Mouse (Mus musculus) heart, embryonic 10.5 days (tissue): ENCODE results near the gene Fgfr3. TPM values are rescaled to one million over a fixed set of nuclear protein-coding genes. Genes with fewer than 3 reads are reported as not detected.

Source experiments
- DNase-seq: peaks from one replicate; pipeline ENCODE4 v3.0.0-alpha.2; 2017; ENCODE audit warnings: low spot score
- H3K27ac ChIP-seq: fragments of 300-500 bp; sonication (generic); 2 replicates; pipeline ENCODE4 v1.5.1; 2016; ENCODE audit warnings: mild to moderate bottlenecking
- H3K27me3 ChIP-seq: fragments of 300-500 bp; sonication (generic); 2 replicates; pipeline ENCODE4 v1.6.1; 2016; ENCODE audit warnings: mild to moderate bottlenecking; ENCODE audit not compliant: poor library complexity, insufficient read depth, severe bottlenecking
- H3K36me3 ChIP-seq: fragments of 300-500 bp; sonication (generic); 2 replicates; pipeline ENCODE4 v1.6.1; 2016; ENCODE audit warnings: mild to moderate bottlenecking, moderate library complexity
- H3K4me1 ChIP-seq: fragments of 300-500 bp; sonication (generic); 2 replicates; pipeline ENCODE4 v1.6.1; 2016; ENCODE audit warnings: mild to moderate bottlenecking
- H3K4me3 ChIP-seq: fragments of 300-500 bp; sonication (generic); 2 replicates; pipeline ENCODE4 v1.5.1; 2016; ENCODE audit warnings: mild to moderate bottlenecking, moderate library complexity
- H3K9me3 ChIP-seq: fragments of 300-500 bp; sonication (generic); 2 replicates; pipeline ENCODE4 v1.6.1; 2016; ENCODE audit warnings: mild to moderate bottlenecking, moderate library complexity
- WGBS: fragments of 180-500 bp; shearing (Covaris S2); methylation state at CpG from one replicate; pipeline ENCODE4 v1.1.7; 2016; 5-methylcytosine and 5-hydroxymethylcytosine counted together
- polyA plus RNA-seq: library from polyadenylated mRNA; unstranded; fragments of >200 nt; fragmentation: Nextera tagmentation; extraction: Ambion mirVana; gene quantifications from 2 replicates; pipeline ENCODE4 v1.2.1, GENCODE M21; 2016

Gene Fgfr3
- polyA plus RNA-seq, 1 experiment from 2014 or later = 8.6 TPM

DNA sequence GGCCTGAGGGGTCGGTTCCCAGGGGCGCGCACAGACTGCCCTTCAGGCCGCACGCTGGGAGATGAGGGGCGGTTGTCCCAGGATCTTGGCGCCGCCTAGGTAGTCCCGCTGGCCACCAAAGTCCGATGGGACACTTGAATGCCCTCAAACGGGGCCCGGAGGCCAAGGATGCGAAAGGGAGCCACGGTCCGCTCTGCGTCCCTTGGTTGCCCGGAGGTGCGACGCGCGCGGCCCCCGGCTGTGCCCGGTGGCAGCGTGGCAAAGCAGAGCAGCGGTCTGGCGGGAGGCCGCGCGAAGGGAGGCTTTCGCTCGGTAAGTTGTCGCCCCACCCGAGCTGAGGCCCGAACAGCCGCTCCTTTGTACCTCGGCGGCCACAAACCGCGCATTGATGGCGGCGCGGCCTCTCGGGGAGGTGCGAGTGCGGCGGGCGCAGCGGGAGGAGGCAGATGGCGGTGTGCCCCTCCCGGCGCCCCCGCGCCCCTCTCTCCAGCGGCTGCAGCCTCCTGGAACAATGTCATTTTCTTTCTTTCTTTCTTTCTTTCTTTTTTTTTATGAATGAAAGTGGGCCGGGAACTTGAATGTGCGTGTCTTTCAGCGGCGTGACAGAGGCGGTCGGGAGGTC is 1.7 kb downstream of the Fgfr3 start:
- no peak for DNase-seq
- Histone ChIP-seq H3K27me3 (peaks cover 64% of the 10 kb centered on the region), H3K27ac (peak overlapping the region; percentile 67), H3K4me1 (peaks cover 47% of the 10 kb centered on the region), H3K36me3 (peaks cover 9% of the 10 kb centered on the region; the same call in 1 of the 2 replicates), H3K4me3 (peak overlapping the region; percentile 82), H3K9me3 (no peaks in the 10 kb centered on the region)
- under 1% methylated on average over 60 of the region's 61 CpGs for WGBS

DNA sequence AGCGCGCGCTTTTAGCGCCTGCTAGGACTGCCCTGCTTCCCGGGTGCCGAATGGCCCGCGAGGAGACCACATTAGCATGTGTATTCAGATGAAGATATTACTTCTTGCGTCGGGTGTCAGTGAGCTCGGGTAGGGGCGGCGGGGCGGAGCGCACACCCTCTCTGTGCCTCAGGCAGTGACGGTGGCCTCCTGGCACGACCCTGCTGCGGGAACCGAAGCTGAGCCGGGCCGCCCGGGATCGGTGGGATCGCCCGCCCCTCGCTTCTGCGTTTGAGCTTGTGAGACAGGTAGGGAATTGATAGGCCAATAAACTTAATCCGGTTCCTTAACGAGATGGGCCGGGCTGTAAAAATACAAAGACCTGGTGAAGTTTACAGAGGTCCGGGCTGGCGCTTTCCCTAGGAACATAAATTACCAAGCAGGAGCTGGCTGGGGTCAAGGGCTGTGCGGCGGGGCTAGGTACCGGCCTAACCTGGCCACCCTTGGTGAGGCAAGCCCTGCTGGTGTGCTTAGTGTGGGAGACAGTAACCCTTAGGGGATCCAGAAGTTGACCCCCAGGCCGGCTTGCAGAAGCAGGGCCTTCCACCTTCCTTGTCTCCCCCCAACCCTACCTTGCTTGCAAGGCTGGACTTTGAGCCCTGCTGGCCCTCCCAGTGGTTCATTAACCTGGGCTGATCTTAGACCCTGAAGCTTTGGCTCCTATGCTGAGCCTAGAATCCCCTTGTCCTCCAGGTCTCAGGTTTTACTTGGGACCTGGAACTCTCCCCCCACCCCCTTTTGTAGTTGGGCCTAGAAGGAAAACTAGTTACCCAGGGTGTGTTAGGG is 2.4 kb downstream of the Fgfr3 start:
- H3K27ac ChIP-seq = peak overlapping the region; percentile 67; the same call in 1 of the 2 replicates
- H3K4me1 ChIP-seq = peaks cover 40% of the 10 kb centered on the region
- peaks cover 14% of the 10 kb centered on the region; the same call in 1 of the 2 replicates for H3K36me3 ChIP-seq
- H3K9me3 ChIP-seq = no peaks in the 10 kb centered on the region
- no peak for DNase-seq
- peak overlapping the region; percentile 82 for H3K4me3 ChIP-seq
- WGBS = 7% methylated on average over 36 of the region's 36 CpGs
- H3K27me3 ChIP-seq = peaks cover 68% of the 10 kb centered on the region

DNA sequence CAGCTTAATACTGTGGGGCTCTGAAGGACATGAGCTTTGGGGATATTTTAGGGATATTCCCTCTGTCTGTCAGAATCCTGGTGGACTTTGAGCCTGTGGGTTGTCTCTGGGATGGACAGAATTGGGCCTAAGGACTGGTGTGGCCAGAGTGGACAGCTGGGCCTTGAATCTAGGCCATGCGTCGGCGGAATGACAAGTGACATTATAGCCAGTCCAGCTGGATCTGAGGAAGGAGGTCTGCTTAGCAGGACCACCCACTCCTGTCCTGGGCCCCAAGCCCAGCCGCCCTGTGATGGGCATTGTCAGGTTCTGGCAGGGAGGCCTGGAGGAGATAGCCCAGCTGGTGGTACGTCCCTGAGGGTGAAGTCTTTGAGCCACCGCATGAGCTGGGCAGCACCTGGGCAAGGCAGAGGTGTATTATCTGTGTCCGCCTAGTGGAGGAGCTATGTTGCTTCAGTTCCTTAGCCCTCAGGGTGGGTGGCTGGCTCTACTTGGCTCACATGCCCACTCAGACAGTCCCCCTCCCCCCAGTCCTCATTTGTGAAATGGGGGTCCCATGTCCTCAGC is 4.7 kb downstream of the Fgfr3 start:
- peaks cover 34% of the 10 kb centered on the region; the same call in 1 of the 2 replicates for H3K36me3 ChIP-seq
- no peak overlapping the region for H3K4me3 ChIP-seq
- no peak overlapping the region for H3K27ac ChIP-seq
- peaks cover 36% of the 10 kb centered on the region for H3K4me1 ChIP-seq
- no peak for DNase-seq
- 76% methylated on average over 7 of the region's 7 CpGs for WGBS
- no peaks in the 10 kb centered on the region for H3K9me3 ChIP-seq
- peaks cover 71% of the 10 kb centered on the region for H3K27me3 ChIP-seq

DNA sequence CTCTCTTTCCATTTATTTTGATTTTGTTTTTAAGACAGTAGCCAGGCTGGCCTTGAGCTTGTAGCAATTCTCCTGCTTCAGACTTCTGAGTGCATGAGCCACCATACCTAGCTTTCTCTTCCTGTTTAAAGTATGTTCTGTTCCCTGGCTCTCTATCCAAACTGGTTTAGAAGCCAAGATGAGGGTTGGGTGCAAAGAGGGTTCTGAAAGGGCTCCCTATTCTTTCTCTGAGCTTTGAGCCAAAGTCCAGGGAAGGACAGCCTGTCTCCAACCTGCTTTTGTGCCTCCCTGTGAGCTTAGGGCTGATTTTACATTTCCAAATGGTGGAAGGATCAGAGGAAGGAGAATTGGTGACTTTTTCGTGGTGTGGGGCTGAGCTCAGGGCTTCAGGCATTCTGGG is 5.4 kb downstream of the Fgfr3 start:
- DNase-seq = no peak
- H3K36me3 ChIP-seq = peaks cover 41% of the 10 kb centered on the region
- H3K9me3 ChIP-seq = no peaks in the 10 kb centered on the region
- H3K4me3 ChIP-seq = no peak overlapping the region
- WGBS = 84% methylated on average over 1 of the region's 1 CpGs
- H3K4me1 ChIP-seq = peaks cover 30% of the 10 kb centered on the region
- peaks cover 68% of the 10 kb centered on the region for H3K27me3 ChIP-seq
- H3K27ac ChIP-seq = no peak overlapping the region

DNA sequence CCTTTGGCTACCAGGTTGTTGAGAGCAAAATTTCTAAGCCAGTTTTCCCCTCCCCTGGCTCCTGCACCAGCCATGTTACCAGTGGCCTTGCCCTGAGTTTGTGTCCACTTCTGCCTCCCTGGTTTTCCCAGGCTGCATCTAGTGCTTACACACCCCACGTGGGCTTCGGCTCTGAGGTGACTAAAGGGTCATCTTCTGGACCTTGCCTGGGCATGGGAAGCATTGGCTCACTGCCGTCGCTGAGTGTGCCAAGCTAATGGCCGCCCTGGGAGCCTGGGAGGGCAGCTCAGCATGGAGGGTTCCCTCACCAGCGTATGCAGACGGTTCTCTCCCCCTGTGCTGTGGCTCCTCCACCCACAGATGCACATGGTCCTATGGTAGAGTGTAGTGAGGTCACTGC is 7.4 kb downstream of the Fgfr3 start:
- H3K4me3 ChIP-seq = no peak overlapping the region
- 80% methylated on average over 7 of the region's 7 CpGs for WGBS
- peaks cover 60% of the 10 kb centered on the region for H3K36me3 ChIP-seq
- no peaks in the 10 kb centered on the region for H3K9me3 ChIP-seq
- no peak for DNase-seq
- H3K4me1 ChIP-seq = peaks cover 11% of the 10 kb centered on the region
- no peak overlapping the region for H3K27ac ChIP-seq
- peaks cover 48% of the 10 kb centered on the region for H3K27me3 ChIP-seq

DNA sequence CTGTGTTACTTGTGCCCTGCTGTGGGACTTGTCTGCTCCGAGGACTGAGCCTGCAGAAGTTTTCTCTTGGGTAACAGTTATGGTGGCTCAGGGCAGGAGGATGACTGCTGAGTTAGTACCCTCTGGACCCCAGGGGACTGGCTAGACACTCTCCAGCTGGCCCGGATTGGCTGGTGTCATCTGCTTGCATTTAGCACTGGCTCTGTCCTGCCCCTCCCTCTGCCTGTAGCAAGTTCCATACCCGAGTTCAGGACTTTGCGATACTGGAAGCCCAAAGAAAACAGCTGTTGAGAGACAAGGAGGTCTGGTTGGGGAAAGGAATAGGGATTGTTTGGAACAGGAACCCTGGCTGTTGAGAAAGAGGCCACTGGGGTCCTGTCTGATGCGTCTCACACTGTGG is 9.0 kb downstream of the Fgfr3 start:
- Histone ChIP-seq H3K4me3 (no peak overlapping the region), H3K4me1 (peaks cover 11% of the 10 kb centered on the region), H3K9me3 (no peaks in the 10 kb centered on the region), H3K27ac (no peak overlapping the region), H3K27me3 (peaks cover 32% of the 10 kb centered on the region), H3K36me3 (peaks cover 77% of the 10 kb centered on the region)
- 55% methylated on average over 5 of the region's 5 CpGs for WGBS
- no peak for DNase-seq

DNA sequence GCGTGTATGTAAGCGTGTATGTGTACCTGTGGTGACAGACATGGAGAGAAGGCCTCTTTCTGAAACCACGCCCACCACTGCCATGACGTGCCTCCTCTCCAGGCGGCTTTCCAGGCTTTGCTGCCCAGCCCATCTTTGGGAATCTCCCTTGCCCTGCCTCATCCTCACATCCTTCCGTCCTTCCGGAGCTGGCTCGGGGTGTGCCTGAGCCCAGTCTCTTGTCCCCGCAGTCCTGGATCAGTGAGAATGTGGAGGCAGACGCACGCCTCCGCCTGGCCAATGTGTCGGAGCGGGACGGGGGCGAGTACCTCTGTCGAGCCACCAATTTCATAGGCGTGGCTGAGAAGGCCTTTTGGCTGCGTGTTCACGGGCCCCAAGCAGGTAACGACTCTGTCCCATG is 9.6 kb downstream of the Fgfr3 start:
- WGBS = 60% methylated on average over 21 of the region's 21 CpGs
- H3K9me3 ChIP-seq = no peaks in the 10 kb centered on the region
- peaks cover 26% of the 10 kb centered on the region for H3K27me3 ChIP-seq
- peaks cover 11% of the 10 kb centered on the region for H3K4me1 ChIP-seq
- no peak overlapping the region for H3K27ac ChIP-seq
- peaks cover 80% of the 10 kb centered on the region for H3K36me3 ChIP-seq
- no peak overlapping the region for H3K4me3 ChIP-seq
- no peak for DNase-seq

DNA sequence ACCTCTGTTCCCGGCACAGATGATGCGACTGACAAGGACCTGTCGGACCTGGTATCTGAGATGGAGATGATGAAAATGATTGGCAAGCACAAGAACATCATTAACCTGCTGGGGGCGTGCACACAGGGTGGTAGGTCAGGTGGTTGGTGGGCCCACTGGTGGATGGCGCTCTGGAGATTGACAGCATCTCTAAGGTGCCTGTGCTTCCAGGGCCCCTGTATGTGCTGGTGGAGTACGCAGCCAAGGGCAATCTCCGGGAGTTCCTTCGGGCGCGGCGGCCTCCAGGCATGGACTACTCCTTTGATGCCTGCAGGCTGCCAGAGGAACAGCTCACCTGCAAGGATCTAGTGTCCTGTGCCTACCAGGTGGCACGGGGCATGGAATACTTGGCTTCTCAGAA is 12.4 kb downstream of the Fgfr3 start:
- WGBS = 92% methylated on average over 12 of the region's 12 CpGs
- Histone ChIP-seq H3K36me3 (peaks cover 66% of the 10 kb centered on the region), H3K27me3 (peaks cover 7% of the 10 kb centered on the region), H3K9me3 (no peaks in the 10 kb centered on the region), H3K4me1 (peaks cover 11% of the 10 kb centered on the region), H3K4me3 (no peak overlapping the region), H3K27ac (no peak overlapping the region)
- no peak for DNase-seq

DNA sequence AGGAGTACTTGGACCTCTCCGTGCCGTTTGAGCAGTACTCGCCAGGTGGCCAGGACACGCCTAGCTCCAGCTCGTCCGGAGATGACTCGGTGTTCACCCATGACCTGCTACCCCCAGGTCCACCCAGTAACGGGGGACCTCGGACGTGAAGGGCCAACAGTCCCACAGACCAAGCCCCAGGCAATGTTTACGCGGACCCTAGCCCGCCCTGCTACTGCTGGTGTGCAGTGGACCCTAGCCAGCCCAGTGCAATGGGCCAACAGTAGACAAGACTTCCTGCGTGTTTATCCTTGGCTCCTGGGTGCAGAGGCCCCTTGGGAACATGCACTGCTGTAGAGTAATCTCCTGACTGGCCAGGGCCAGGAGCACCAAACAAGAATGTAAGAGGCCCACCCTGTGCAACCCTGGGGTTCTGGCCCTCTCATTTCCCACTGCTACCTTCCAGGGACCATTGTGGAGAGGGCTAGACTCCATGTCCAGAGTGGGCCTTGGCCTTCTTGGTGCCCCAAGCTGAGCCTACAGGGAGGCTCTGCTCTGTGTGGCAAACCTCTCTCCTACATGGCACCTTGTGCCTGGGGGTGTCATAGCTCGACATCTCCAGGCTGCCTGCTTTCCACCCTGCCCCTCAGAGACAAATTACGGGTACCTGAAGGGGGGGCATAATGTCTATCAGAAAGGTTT is 14.1 kb downstream of the Fgfr3 start:
- Histone ChIP-seq H3K4me3 (no peak overlapping the region), H3K36me3 (peaks cover 65% of the 10 kb centered on the region), H3K27me3 (no peaks in the 10 kb centered on the region), H3K4me1 (peaks cover 8% of the 10 kb centered on the region), H3K9me3 (no peaks in the 10 kb centered on the region), H3K27ac (no peak overlapping the region)
- WGBS = 87% methylated on average over 16 of the region's 16 CpGs
- DNase-seq = no peak

DNA sequence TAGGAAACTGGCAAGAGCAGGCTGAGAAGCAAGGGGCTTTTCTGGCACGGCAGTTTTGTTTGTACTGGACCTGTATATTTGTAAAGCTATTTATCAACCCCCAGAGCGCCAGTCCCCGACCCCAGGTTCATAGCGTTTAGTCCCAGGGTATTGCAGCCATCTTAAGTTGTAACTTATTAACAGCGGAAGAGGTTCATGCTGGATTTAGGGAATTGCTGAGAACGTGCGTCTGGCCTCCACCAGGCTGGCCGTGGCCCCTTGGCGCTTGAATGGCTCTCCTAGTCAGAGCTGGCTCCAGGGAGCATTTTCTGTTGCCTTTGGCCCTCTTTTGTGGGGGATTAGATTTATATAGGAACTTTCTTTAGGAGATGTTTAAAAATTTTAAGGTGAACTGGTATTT is 14.8 kb downstream of the Fgfr3 start:
- no peaks in the 10 kb centered on the region for H3K9me3 ChIP-seq
- no peak for DNase-seq
- WGBS = 81% methylated on average over 9 of the region's 9 CpGs

DNA sequence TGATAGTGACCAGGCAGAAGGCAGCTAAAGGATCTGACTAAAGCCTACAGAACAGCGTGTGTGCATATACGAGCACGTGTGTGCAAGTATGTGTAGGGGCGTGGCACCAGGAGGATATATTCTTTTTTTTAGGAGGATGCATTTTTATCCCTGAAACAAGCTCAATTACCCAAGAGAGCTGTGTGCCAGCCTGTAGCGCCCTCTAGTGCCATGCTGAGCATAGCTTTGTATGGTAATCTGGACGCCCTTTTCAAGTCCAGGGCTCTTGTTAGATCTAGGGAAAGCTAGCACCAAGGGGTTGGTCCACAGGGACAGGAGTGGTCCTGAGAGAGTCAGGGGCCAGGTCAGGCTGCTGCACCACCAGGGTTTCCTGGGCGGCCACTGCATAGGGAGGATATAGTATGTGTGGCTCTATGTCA is 16.4 kb downstream of the Fgfr3 start:
- DNase-seq = no peak
- H3K27ac ChIP-seq = no peak overlapping the region
- H3K27me3 ChIP-seq = no peaks in the 10 kb centered on the region
- 27% methylated on average over 7 of the region's 7 CpGs for WGBS
- peaks cover under 1% of the 10 kb centered on the region; the same call in 1 of the 2 replicates for H3K4me1 ChIP-seq
- H3K9me3 ChIP-seq = no peaks in the 10 kb centered on the region
- peaks cover 61% of the 10 kb centered on the region for H3K36me3 ChIP-seq
- H3K4me3 ChIP-seq = no peak overlapping the region

More for the DNA sequence above, 14.8 kb downstream of the Fgfr3 start:
- H3K36me3 ChIP-seq = peaks cover 63% of the 10 kb centered on the region
- H3K4me1 ChIP-seq = peaks cover under 1% of the 10 kb centered on the region; the same call in 1 of the 2 replicates
- H3K27me3 ChIP-seq = no peaks in the 10 kb centered on the region
- H3K27ac ChIP-seq = no peak overlapping the region
- H3K4me3 ChIP-seq = no peak overlapping the region

DNA sequence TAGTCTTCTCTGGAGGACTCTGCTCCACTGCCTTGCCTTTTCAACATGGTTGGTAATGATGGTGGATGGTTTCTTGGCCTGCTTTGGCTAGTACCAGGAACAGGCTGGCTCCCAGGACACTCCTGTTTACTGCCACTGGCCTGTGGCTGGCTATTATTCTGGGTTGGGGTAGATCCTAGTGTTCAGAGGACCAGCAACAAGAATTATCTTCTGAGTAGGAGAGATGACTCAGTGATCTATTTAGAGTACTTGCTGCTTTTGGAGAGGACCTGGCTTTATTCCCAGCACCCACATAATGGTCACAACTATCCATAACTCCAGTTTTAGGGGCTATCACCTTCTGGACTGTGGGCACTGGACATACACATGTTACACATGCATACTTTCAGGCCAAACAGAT is 16.9 kb downstream of the Fgfr3 start:
- no peaks in the 10 kb centered on the region for H3K9me3 ChIP-seq
- H3K4me3 ChIP-seq = no peak overlapping the region
- no peak overlapping the region for H3K27ac ChIP-seq
- no peaks in the 10 kb centered on the region for H3K27me3 ChIP-seq
- DNase-seq = no peak
- peaks cover 61% of the 10 kb centered on the region for H3K36me3 ChIP-seq
- peaks cover 5% of the 10 kb centered on the region; the same call in 1 of the 2 replicates for H3K4me1 ChIP-seq

DNA sequence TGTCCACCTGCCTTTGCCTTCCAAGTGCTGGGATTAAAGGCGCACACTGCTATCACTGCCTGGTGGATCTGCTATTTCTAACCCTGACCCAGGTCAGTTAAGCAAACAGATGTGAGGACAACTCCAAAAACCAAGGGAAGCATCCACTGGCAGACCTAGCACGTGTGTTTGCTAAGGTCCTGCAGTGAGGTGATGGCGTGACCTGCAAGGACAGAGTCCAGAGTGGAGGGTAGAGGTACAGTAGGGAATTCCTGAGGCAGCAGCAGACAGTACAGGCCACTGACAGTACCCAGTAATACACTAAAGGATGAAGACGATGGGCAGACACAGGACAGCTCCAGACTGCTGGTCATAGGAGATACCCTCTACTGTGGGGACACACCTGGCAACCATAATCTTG is 19.1 kb downstream of the Fgfr3 start:
- 84% methylated on average over 4 of the region's 4 CpGs for WGBS
- H3K4me3 ChIP-seq = no peak overlapping the region
- no peaks in the 10 kb centered on the region for H3K27me3 ChIP-seq
- H3K4me1 ChIP-seq = peaks cover 11% of the 10 kb centered on the region; the same call in 1 of the 2 replicates
- H3K36me3 ChIP-seq = peaks cover 61% of the 10 kb centered on the region
- no peak overlapping the region for H3K27ac ChIP-seq
- H3K9me3 ChIP-seq = no peaks in the 10 kb centered on the region
- no peak for DNase-seq
